Mouse (Mus musculus): ENCODE data around the gene Rhbdl1.

Rhbdl1 gene

GRCm38 (mm10) chr17:25837076-25837410 lies at the start of gene Rhbdl1:
TSS of gene Rhbdl1 (minus strand) at chr17:25837295.
- peak; percentile 92 for DNase-seq

GRCm38 (mm10) chr17:25886806-25887205 lies 49.7 kb upstream of the Rhbdl1 start:
- DNase-seq = no peak

GRCm38 (mm10) chr17:25885636-25886035 lies 48.5 kb upstream of the Rhbdl1 start:
- DNase-seq = peak; percentile 55

GRCm38 (mm10) chr17:25883824-25884223 lies 46.7 kb upstream of the Rhbdl1 start:
- no peak for DNase-seq

- DNase-seq = no peak
Observed at GRCm38 (mm10) chr17:25883268-25883667, 46.2 kb upstream of the Rhbdl1 start.

GRCm38 (mm10) chr17:25882306-25882705 lies 45.2 kb upstream of the Rhbdl1 start:
- no peak for DNase-seq

- no peak for DNase-seq
Observed at GRCm38 (mm10) chr17:25881691-25882090, 44.6 kb upstream of the Rhbdl1 start.

- peak; percentile 53 for DNase-seq
Observed at GRCm38 (mm10) chr17:25880913-25881641, 44.0 kb upstream of the Rhbdl1 start.

GRCm38 (mm10) chr17:25880196-25880910 lies 43.3 kb upstream of the Rhbdl1 start, which contains the start of gene Wfikkn1:
TSS of gene Wfikkn1 (minus strand) at chr17:25880858.
- DNase-seq = peak; percentile 62

GRCm38 (mm10) chr17:25879750-25880149 lies 42.7 kb upstream of the Rhbdl1 start:
- peak; percentile 63 for DNase-seq

GRCm38 (mm10) chr17:25879261-25879660 lies 42.2 kb upstream of the Rhbdl1 start:
- DNase-seq = peak; percentile 53

- no peak for DNase-seq
Observed at GRCm38 (mm10) chr17:25878611-25879180, 41.6 kb upstream of the Rhbdl1 start.

GRCm38 (mm10) chr17:25877741-25878610 lies 40.9 kb upstream of the Rhbdl1 start:
- DNase-seq = peak; percentile 69

- DNase-seq = no peak
Observed at GRCm38 (mm10) chr17:25877025-25877424, 39.9 kb upstream of the Rhbdl1 start.

- DNase-seq = peak; percentile 72
Observed at GRCm38 (mm10) chr17:25876347-25876915, 39.3 kb upstream of the Rhbdl1 start.

GRCm38 (mm10) chr17:25875171-25876136 lies 38.4 kb upstream of the Rhbdl1 start:
- peak; percentile 90 for DNase-seq

GRCm38 (mm10) chr17:25874721-25875170 lies 37.7 kb upstream of the Rhbdl1 start, which contains the start of gene Mettl26:
TSS of gene Mettl26 (plus strand) at chr17:25875074.
- DNase-seq = peak; percentile 90

GRCm38 (mm10) chr17:25874148-25874720 lies 37.1 kb upstream of the Rhbdl1 start:
- DNase-seq = peak; percentile 57

- no peak for DNase-seq
Observed at GRCm38 (mm10) chr17:25873405-25874147, 36.5 kb upstream of the Rhbdl1 start.

GRCm38 (mm10) chr17:25872676-25873075 lies 35.6 kb upstream of the Rhbdl1 start:
- DNase-seq = no peak
